Mouse (Mus musculus) spleen, adult 2 months (tissue): ENCODE data around the gene Mtcl1.

Source experiments
- CTCF ChIP-seq: fragments of 200-500 bp; IDR thresholded peaks from 2 replicates; pipeline ENCODE4 v1.5.1; 2011; ENCODE audit warnings: mild to moderate bottlenecking, inconsistent platforms; ENCODE audit not compliant: insufficient read depth, insufficient read length, insufficient replicate concordance; ENCODE audit errors: extremely low read depth
- POLR2A ChIP-seq: fragments of 200-500 bp; IDR thresholded peaks from 2 replicates; pipeline ENCODE4 v1.6.1; 2011; ENCODE audit warnings: low read depth, low read length, inconsistent platforms

GRCm38 (mm10) chr17:66317156-66317555 lies 132.4 kb downstream of the Mtcl1 start:
- TF ChIP-seq CTCF (no peak), POLR2A (no peak)
